Mouse (Mus musculus): ENCODE results near the gene Tm9sf4.

DNA sequence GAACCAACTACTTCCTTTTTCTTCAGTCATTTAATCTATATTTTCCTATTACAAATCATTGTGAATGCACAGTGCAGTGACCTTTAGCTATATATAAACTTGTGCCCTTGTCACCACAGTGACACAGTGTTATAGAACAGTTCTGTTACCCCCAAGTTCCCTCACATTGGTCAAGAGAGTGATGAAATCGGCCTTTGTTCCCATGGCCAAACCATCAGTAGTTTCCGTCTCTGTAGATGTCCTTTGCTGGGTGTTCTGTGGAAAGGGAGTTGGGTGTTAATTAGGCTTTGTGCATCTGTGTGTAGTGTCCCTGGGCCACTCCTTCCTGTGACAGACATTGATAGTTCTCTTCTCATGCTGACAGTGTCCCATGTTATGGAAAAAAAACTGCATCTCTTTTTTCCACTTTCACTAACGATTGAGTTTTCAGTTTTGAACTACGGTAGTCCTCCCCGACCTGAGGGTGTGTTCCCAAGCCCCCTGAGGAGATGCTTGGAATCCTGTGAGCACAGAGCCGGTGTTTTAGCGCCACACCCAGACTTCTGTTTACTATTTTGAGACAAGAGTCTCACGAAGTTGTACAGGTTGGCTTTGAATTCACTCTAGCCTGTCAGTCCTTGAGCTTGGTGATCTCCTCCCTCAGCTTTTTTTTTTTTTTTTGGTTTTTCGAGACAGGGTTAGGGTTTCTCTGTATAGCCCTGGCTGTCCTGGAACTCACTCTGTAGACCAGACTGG is 9.6 kb downstream of the Tm9sf4 start:
- TF ChIP-seq POLR2A (IDR thresholded peaks at IDR 0.05; ENCODE audit: borderline replicate concordance, control insufficient read depth, low read depth, low read length), result no peak
- TF ChIP-seq CTCF (IDR thresholded peaks at IDR 0.05; ENCODE audit: control insufficient read depth, insufficient read depth, low read length), result no peak
